In the genomic region with DNA sequence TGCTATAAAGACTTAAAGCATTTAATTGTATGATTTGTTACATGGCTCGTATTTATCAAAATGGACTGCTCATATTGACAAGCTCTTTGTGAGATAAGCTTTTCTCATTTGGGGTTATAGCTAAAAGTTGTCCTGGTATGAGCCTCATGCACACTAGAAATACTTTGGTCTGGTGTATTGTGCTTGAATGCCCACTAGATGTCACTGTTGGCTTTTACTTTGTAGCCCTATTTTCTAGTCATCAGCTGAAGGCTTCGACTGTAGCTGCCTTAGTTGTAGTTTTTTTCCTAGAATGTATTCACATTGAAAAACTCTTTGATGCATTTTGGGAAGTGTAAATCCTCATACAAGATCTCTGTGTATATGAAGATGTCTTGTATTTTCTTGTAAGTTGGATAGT, we compare ENCODE assay signal across 8 mouse cellular contexts. TPM values are rescaled to one million over a fixed set of nuclear protein-coding genes. Genes with fewer than 3 reads are reported as not detected.
A peak's percentile ranks its signal among the peaks of the same experiment; 100 is the strongest.
DNase-seq lines count a peak whose midpoint lies in the region; ATAC-seq and TF ChIP-seq lines count a peak whose summit lies in the region.
"Had no signal": no experiment of that assay in that cellular context is flagged by ENCODE, and none has a peak within 500 bp of the region (broad histone marks: within the 10 kb centered on the region; RNA-seq: fewer than 3 reads in every experiment).

No protein-coding gene starts in this region.

- H3K9ac ChIP-seq in CH12.LX (ENCODE audit: insufficient read depth, low read depth): no peak overlapping the region

- no peak overlapping the region for H3K27ac ChIP-seq in CH12.LX (ENCODE audit: insufficient read depth, low read depth)

- no peak for TF ChIP-seq POLR2A in CH12.LX (IDR thresholded peaks at IDR 0.05; ENCODE audit: low read depth, low read length)

- TF ChIP-seq RAD21 in CH12.LX (IDR thresholded peaks at IDR 0.05; ENCODE audit: low read depth, low read length): peak; percentile 89

- H3K4me3 ChIP-seq in CH12.LX (replicated peaks in 1 of 3; ENCODE audit: low read depth in 2 of 3, low read length in 2 of 3, poor library complexity in 1 of 3): no peak overlapping the region
- H3K4me3 ChIP-seq: megakaryocyte, embryonic 14.5 days had no signal

- dilution Hi-C loops in CH12.LX (cut with MboI; ENCODE audit: extremely low pct_ligation_motif_present, extremely low pct_unique_long_range_greater_than_20kb, low sequenced_read_pairs): no loop called here

- TF ChIP-seq CTCF in CH12.LX (conservative IDR thresholded peaks at IDR 0.05 in 1 of 2, IDR thresholded peaks at IDR 0.05 in 1 of 2; ENCODE audit: low read depth in 2 of 2, low read length in 2 of 2): peak; percentile 67 to 81

- peaks cover 2 to 40% of the 10 kb centered on the region in 2 experiments for H3K36me3 ChIP-seq in CH12.LX (replicated peaks in 1 of 2; ENCODE audit: control insufficient read depth in 1 of 2, insufficient read depth in 1 of 2, low read length in 1 of 2)

- H3K4me1 ChIP-seq in CH12.LX (ENCODE audit: control insufficient read depth in 1 of 2, insufficient read depth in 2 of 2): no peaks in the 10 kb centered on the region

- H3K4me2 ChIP-seq in CH12.LX (ENCODE audit: insufficient read depth, low read depth, poor library complexity, severe bottlenecking): no peak overlapping the region

- no peaks in the 10 kb centered on the region for H3K79me2 ChIP-seq in CH12.LX (replicated peaks; ENCODE audit: control insufficient read depth, extremely low read depth, insufficient read depth, poor library complexity, severe bottlenecking)

- no peaks in the 10 kb centered on the region for H3K9me3 ChIP-seq in CH12.LX (replicated peaks; ENCODE audit: low read length)
- H3K9me3 ChIP-seq: megakaryocyte, embryonic 14.5 days had no signal

- H3K27me3 ChIP-seq in CH12.LX (replicated peaks): no peaks in the 10 kb centered on the region
- H3K27me3 ChIP-seq: megakaryocyte, embryonic 14.5 days had no signal

- in situ Hi-C loops in CH12.LX (cut with MboI; ENCODE audit: low pct_ligation_motif_present, low pct_unique_long_range_greater_than_20kb, low sequenced_read_pairs): loop anchor here (10.0 to 25.0 kb wide), 2 partner anchors 328 to 750 kb away; a partner anchor contains a TSS

- no peak for TF ChIP-seq EP300 in CH12.LX (IDR thresholded peaks at IDR 0.05; ENCODE audit: low read length)

- DNase-seq in layer of hippocampus, adult 11-12 months (ENCODE audit: low spot score): peak; percentile 41
- no peak for DNase-seq in layer of hippocampus, postnatal 36 days
- DNase-seq in CH12.LX (ENCODE audit: extremely low read depth): peak; percentile 64
- DNase-seq in fibroblast of lung, adult 2 months (ENCODE audit: low read depth): peak; percentile 12
- DNase-seq in layer of hippocampus, adult 8-10 months (ENCODE audit: low spot score in 2 of 2): peak; percentile 22 to 25
- DNase-seq in naive thymus-derived CD4-positive, alpha-beta T cell, adult 2 months (ENCODE audit: low read depth): peak; percentile 75

- ATAC-seq in activated CD4-positive, CD25-positive, alpha-beta regulatory T cell, adult 4 months: peak; percentile 79

TF ChIP-seq in CH12.LX, 34 proteins besides CTCF, POLR2A, EP300 and RAD21:
- TF ChIP-seq ZNF384 (IDR thresholded peaks at IDR 0.05; ENCODE audit: low read depth, low read length) (0 out of 2 replicates have a peak, but pooled peaks have one; percentile 9), SMC3 (IDR thresholded peaks at IDR 0.05; ENCODE audit: low read depth, low read length) (peak; percentile 74), BHLHE40 (IDR thresholded peaks at IDR 0.05; ENCODE audit: low read depth, low read length) (no peak)
TF ChIP-seq in CH12.LX: peak in this region for 2.

RNA-seq across cellular contexts. Expression of a gene that starts 22.7 kb away (rescaled TPM):
- total RNA-seq in layer of hippocampus, postnatal 36 days (2021): 10 to 100 TPM in 1 of 2 experiments, 1 to 10 TPM in 1; 9.6 to 13.0 TPM
- 9.7 and 12.6 TPM in 2 replicates for total RNA-seq in CH12.LX (2012; rRNA removed)
- total RNA-seq in CH12.LX (2014; rRNA removed): 22.3 and 37.4 TPM in 2 replicates
- 22.0 and 25.2 TPM in 2 replicates for polyA plus RNA-seq in CH12.LX (2012; ENCODE audit: insufficient read length, low read depth)
- 10 to 100 TPM; 23.2 to 25.3 TPM for polyA plus RNA-seq in activated CD4-positive, CD25-positive, alpha-beta regulatory T cell, adult 4 months (2017; shearing (Covaris generic))
- total RNA-seq in layer of hippocampus, adult 8-10 months (2022): 10 to 100 TPM in 1 of 4 experiments, 1 to 10 TPM in 3; 6.7 to 10.6 (median 7.3) TPM

RNA-seq across cellular contexts. Expression of a gene that starts 22.8 kb away (rescaled TPM):
- 10 to 100 TPM; 78.6 to 81.6 TPM for total RNA-seq in layer of hippocampus, postnatal 36 days (2021)
- total RNA-seq in CH12.LX (2012; rRNA removed) (123 and 159 TPM in 2 replicates), CH12.LX (2014; rRNA removed) (306 and 339 TPM in 2 replicates)
- polyA plus RNA-seq in CH12.LX (2012; ENCODE audit: insufficient read length, low read depth): 198 and 202 TPM in 2 replicates
- 10 to 100 TPM; 73.8 to 82.0 TPM for polyA plus RNA-seq in activated CD4-positive, CD25-positive, alpha-beta regulatory T cell, adult 4 months (2017; shearing (Covaris generic))
- 10 to 100 TPM; 67.8 to 80.6 (median 75.6) TPM for total RNA-seq in layer of hippocampus, adult 8-10 months (2022)

Comparison
In these comparisons a context has a peak if more than half of its experiments do, and no peak if none do; other contexts are left out.
1. DNase-seq: peak in layer of hippocampus, adult 11-12 months (single experiment), CH12.LX (single experiment), fibroblast of lung, adult 2 months (single experiment), layer of hippocampus, adult 8-10 months (2 of 2) and naive thymus-derived CD4-positive, alpha-beta T cell, adult 2 months (single experiment); none in layer of hippocampus, postnatal 36 days (0 of 2).